Mouse (Mus musculus) adrenal gland, postnatal 36 days (tissue): Measurements from ENCODE around the gene Nsmce4a. TPM values are rescaled to one million over a fixed set of nuclear protein-coding genes. Genes with fewer than 3 reads are reported as not detected.
"Not testable (repeated sequence)": the region's sequence is repeated elsewhere in the genome, so short reads cannot be mapped to it uniquely, and the experiment has no call there.

Experiments
- DNase-seq, 2 experiments: peaks; one replicate each; pipeline ENCODE4 v3.0.0; 2021; ENCODE audit warnings: mixed read lengths in 1 of 2
- long read RNA-seq, 2 experiments: library from polyadenylated mRNA; stranded (forward); transcript quantifications; one replicate each; pipeline ENCODE4 v2.0.0; 2021; ENCODE audit warnings: borderline sequencing depth in 2 of 2
- total RNA-seq, 2 experiments: library from RNA; stranded (reverse); gene quantifications; 2 replicates each; pipeline ENCODE4 v1.2.3; 2021

The Nsmce4a gene
- 10 to 100 TPM; 52.0 to 92.5 TPM for total RNA-seq
- long read RNA-seq, experiment 1, transcript Nsmce4a-202 (11 exons, 1,435 nt) = major isoform, 74 of 82 reads
- long read RNA-seq, experiment 1, partial matches to known transcripts = 1 of 82 reads
- long read RNA-seq, experiment 1, other reads (novel, unspliced or antisense) = 7 of 82 reads
- long read RNA-seq, experiment 2, transcript Nsmce4a-202 (11 exons, 1,435 nt) = major isoform, 21 of 22 reads
- long read RNA-seq, experiment 2, partial matches to known transcripts = 1 of 22 reads
- long read RNA-seq, experiment 2, other reads (novel, unspliced or antisense) = 0 of 22 reads

DNA sequence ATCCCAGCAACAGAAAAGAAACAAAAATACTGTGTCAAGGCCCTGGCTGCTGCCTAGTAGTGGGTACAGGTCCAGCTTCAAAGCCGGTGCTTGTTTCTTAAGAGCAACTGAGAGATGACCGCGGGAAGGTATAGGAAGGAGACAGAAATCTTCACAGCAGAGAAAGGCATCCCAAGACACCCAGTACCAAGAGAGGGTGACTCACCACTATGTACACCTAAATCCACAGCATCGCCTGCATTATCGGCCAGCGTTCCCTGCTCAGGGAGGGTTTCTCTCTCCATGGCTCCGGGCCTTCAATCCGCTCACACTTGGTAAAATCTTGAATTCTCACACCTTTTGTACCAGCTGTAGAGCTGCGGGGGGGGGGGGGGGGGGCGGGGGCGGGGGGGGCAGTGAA, at the start of gene Nsmce4a:
TSS of gene Nsmce4a (minus strand) at position 298 of the 400 bp plus-strand sequence.
- no peak for DNase-seq

DNA sequence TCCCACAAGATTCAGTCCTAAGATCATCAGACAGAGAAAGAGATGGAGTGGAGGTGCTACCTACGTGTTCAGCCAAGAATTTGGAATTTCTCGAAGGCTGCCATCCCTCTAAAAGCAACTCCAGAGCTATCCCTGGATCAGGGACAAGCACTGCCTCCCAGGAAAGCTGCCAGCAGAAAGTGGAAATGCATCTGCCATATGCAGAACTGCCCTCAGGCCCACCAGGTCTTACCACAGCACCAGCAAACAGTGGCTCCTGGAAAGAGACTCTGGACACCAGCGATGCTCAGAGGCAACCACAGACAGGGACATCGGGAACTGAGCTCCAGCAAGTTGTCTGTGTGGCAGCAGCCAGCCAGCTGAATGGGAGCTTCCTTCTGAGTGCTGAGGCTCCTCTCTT, 49.4 kb upstream of the Nsmce4a start:
- no peak for DNase-seq

GRCm38 (mm10) chr7:130621953-130622352, 49.0 kb upstream of the Nsmce4a start:
- peak; percentile 41 to 61 for DNase-seq

GRCm38 (mm10) chr7:130621068-130621467, 48.1 kb upstream of the Nsmce4a start:
- DNase-seq = no peak

GRCm38 (mm10) chr7:130617591-130617990, 44.7 kb upstream of the Nsmce4a start:
- DNase-seq = no peak

DNA sequence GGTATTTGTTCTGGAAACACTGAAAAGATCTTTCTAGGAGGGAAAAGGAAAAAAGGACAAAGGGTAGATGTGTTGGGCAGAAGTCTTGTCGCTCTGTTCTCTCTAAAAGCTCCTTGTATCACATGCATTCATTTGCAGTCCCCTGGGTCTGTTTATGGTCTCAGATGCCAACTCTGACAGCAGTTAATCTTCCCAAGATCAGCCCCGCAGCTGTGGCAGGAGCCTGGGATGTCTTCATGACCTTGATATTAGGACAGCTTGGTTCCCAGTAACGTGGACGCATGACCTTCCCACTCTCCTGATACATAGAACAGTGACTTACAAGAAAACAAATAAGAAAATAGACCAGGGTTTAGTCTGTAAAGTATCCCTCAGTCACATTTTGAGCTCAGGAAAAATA, 41.1 kb upstream of the Nsmce4a start:
- peak in 1 of 2 experiments; percentile 42 for DNase-seq

DNA sequence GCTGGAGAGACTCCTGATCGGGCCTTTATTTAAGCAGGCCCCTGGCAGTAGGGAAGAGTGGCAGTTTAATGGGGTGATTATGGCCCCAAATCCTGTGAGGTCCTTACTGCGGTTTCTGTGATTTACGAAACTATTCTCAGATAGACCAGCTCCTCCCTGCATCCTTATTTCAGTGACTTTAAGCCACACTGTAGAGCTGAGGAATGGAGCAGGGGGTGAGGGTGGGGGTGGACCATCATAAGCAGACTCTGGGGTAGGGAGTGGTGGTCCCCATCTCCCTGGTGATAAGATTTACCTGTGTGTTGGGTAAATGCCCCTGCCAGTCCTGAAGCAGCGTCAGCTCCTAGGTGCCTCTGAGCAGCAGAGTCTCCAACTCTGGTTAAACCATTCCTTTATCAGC, 34.0 kb upstream of the Nsmce4a start:
- DNase-seq = no peak

GRCm38 (mm10) chr7:130605111-130605510, 32.2 kb upstream of the Nsmce4a start:
- DNase-seq = no peak

DNA sequence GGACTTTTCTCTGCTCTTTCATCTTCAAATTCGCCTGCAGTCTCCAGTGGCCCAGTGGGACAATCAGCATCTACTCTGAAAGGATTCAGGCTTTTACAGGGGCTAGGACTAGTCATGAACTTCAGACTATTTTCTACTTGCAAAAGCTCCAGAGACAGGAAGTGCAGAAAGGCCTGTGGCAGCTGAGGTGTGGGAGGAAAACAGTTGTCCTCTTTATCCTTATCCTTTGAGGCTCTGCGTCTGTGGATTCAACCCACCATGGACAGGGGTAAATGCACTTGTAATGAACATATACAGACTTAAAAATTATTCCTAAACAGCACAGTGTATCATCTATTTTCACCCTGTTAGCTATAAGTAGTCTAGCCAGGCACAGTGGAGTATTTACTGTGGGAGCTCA, 31.5 kb upstream of the Nsmce4a start:
- no peak for DNase-seq

GRCm38 (mm10) chr7:130603556-130603955, 30.6 kb upstream of the Nsmce4a start:
- no peak for DNase-seq

DNA sequence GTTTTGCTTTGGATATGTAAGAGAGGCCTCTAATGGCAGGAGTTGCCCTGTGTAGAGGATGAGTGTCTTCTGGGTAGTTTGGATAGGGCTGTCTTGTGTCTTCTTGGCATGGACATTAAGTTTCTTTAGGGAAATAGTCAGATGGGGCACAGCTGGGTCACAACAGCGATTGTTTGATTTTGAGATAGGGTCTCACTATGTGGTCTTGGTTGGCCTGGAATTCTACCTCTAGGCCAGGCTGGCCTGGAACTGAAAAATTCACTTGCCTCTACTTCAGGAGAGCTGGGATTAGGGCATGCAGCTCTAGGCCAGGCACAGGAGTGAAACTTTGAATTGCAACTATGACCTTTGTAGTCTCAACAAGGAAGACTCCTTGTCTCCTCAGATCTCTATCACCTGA, 29.9 kb upstream of the Nsmce4a start:
- DNase-seq = no peak

GRCm38 (mm10) chr7:130600546-130600945, 27.6 kb upstream of the Nsmce4a start:
- no peak for DNase-seq

DNA sequence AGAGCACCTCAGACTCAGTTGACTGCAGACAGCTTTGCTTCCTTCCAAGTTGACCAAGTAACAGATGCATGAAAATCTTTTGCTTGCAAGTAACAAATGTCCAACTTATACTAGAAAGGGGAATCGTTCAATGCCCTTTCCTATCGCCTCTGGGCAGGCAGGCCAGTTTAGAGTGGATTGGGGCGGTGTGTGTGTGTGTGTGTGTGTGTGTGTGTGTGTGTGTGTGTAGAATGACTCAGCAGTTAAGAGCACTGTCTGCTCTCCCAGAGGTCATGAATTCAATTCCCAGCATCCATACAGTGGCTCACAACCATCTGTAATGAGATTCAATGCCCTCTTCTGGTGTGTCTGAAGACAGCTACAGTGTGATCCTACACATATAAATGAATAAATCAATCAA, 27.2 kb upstream of the Nsmce4a start:
- no peak for DNase-seq

- DNase-seq = no peak
Observed at GRCm38 (mm10) chr7:130597546-130597945, 24.6 kb upstream of the Nsmce4a start.

DNA sequence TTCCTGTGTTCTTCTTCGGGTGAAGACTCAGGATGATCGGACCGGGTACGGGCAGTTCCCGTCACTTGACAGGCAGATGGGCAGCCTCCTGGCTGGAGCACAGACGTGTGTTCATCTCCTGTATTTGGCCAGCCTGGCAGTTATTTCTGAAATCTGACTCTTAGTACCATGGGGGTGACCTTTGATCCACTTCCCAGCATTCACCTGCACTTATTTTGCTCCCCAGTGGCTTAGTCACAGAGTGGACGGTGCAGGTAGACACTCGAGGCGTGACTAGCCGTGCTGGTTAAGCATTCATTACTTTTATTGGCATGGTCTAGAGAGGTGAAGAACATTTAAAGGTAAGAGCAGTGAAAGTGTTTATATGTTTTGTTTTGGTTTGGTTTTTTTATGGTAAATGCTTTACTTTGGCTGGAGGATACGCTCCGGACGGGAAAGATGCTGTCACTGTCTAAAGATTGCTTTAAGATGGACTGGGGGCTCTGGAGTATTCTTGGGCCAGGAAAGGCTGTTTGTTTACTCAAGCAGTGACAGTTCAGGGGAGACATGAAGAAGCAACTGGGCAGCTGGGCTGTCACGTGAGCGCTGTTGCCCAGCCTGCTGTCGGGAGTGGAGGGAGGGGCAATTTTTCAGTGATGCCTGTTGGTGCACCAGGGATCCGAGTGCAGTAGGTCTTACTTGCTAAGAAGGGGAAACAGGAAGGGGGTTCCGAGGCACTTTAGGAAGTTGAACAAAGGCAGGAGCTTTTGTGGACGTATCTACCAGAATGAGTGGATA, 23.3 kb upstream of the Nsmce4a start:
- DNase-seq = not testable (repeated sequence)

DNA sequence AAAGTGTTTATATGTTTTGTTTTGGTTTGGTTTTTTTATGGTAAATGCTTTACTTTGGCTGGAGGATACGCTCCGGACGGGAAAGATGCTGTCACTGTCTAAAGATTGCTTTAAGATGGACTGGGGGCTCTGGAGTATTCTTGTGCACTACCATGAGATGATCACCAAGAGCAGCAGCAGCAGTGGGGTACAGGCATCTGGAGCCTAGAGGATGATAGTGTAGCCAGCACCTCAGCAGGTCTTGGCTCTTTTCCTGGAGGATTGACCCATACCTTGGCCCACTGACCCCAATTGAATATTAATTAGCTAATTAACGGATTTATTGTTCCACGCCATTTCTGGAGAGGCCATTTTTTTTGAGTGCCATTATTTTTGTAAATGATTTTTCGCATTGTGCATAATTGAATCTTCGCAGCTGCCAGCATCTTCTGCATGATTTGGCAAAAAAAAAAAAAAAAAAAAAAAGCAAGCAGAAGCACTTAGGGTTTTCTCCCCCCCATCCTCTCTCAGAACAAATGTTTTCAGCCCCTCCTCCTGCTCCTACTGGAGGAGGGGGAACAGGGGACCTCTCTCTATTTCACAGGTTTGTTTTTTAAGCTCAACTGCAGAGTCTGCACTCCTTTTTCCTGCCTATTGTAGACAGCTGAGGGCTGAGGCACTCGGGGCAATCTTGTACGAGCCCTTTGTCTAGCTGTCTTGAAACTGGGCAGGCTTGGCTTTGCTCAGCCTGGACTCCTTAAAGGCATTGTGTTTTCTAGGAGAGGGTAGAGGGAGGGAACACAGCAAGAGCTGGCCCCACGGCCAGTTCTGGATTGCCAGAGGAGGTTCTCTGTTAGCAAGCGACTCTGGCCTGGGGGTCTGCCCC, 20.7 kb upstream of the Nsmce4a start:
- DNase-seq = not testable (repeated sequence)

DNA sequence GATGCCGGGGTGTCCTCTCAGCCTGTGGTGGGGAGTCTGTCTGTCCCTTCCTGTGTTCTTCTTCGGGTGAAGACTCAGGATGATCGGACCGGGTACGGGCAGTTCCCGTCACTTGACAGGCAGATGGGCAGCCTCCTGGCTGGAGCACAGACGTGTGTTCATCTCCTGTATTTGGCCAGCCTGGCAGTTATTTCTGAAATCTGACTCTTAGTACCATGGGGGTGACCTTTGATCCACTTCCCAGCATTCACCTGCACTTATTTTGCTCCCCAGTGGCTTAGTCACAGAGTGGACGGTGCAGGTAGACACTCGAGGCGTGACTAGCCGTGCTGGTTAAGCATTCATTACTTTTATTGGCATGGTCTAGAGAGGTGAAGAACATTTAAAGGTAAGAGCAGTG, 20.1 kb upstream of the Nsmce4a start:
- DNase-seq = not testable (repeated sequence)

- DNase-seq = no peak
Observed at GRCm38 (mm10) chr7:130590845-130591437, 18.0 kb upstream of the Nsmce4a start.

GRCm38 (mm10) chr7:130590081-130590828, 17.3 kb upstream of the Nsmce4a start:
- DNase-seq = no peak

DNA sequence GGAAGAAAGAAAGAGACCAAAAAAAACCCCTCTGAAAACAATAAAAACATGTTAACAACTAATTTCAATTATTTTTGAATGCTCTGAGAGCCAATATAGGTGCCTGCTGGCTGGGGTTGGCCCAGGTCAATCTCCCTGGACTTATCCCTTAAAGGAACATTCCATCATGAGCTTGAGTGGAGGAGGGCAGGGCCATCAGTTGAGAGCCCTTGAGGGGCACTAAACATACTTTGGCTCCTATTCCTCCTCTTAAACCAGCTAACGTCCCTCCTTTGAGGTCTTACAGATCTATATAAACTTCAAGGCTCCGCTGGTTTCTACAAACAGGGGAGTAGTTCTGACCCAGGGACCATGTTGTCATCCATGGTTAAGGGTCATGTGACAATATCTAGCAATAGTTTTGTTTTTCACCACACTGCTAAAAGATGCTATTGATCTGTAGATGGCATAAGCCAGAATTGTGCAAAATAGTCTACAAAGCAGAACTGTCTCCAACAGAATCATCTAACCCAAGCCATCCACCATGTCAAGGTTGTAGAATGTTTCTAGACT, 13.7 kb upstream of the Nsmce4a start:
- no peak for DNase-seq

GRCm38 (mm10) chr7:130578607-130579006, 5.7 kb upstream of the Nsmce4a start:
- DNase-seq = no peak
